Mouse (Mus musculus): Measurements from ENCODE around the gene Fam135a. TPM values are rescaled to one million over a fixed set of nuclear protein-coding genes. Genes with fewer than 3 reads are reported as not detected.

The Fam135a gene
- total RNA-seq, 1 experiment from 2014 or later = 7.1 TPM

GRCm38 (mm10) chr1:24074396-24074795 is 25.7 kb downstream of the Fam135a start:
- no peak for ATAC-seq (replicated peaks; ENCODE audit: insufficient number of reproducible peaks, low FRiP score, low TSS enrichment, poor library complexity, severe bottlenecking)

GRCm38 (mm10) chr1:24073386-24074248 is 26.5 kb downstream of the Fam135a start:
- ATAC-seq (replicated peaks; ENCODE audit: insufficient number of reproducible peaks, low FRiP score, low TSS enrichment, poor library complexity, severe bottlenecking) = no peak

GRCm38 (mm10) chr1:24068830-24069229 is 31.3 kb downstream of the Fam135a start:
- ATAC-seq (replicated peaks; ENCODE audit: insufficient number of reproducible peaks, low FRiP score, low TSS enrichment, poor library complexity, severe bottlenecking) = no peak

- no peak for ATAC-seq (replicated peaks; ENCODE audit: insufficient number of reproducible peaks, low FRiP score, low TSS enrichment, poor library complexity, severe bottlenecking)
Observed at GRCm38 (mm10) chr1:24066706-24067105, 33.4 kb downstream of the Fam135a start.

- ATAC-seq (replicated peaks; ENCODE audit: insufficient number of reproducible peaks, low FRiP score, low TSS enrichment, poor library complexity, severe bottlenecking) = no peak
Observed at GRCm38 (mm10) chr1:24055706-24056105, 44.4 kb downstream of the Fam135a start.

- ATAC-seq (replicated peaks; ENCODE audit: insufficient number of reproducible peaks, low FRiP score, low TSS enrichment, poor library complexity, severe bottlenecking) = no peak
Observed at GRCm38 (mm10) chr1:24046730-24047510, 53.2 kb downstream of the Fam135a start.

- ATAC-seq (replicated peaks; ENCODE audit: insufficient number of reproducible peaks, low FRiP score, low TSS enrichment, poor library complexity, severe bottlenecking) = no peak
Observed at GRCm38 (mm10) chr1:24045627-24046026, 54.5 kb downstream of the Fam135a start.

- ATAC-seq (replicated peaks; ENCODE audit: insufficient number of reproducible peaks, low FRiP score, low TSS enrichment, poor library complexity, severe bottlenecking) = no peak
Observed at GRCm38 (mm10) chr1:24043007-24043406, 57.1 kb downstream of the Fam135a start.

GRCm38 (mm10) chr1:24033759-24034423 is 66.2 kb downstream of the Fam135a start:
- no peak for ATAC-seq (replicated peaks; ENCODE audit: insufficient number of reproducible peaks, low FRiP score, low TSS enrichment, poor library complexity, severe bottlenecking)

GRCm38 (mm10) chr1:24010821-24011220 is 89.3 kb downstream of the Fam135a start:
- ATAC-seq (replicated peaks; ENCODE audit: insufficient number of reproducible peaks, low FRiP score, low TSS enrichment, poor library complexity, severe bottlenecking) = no peak

GRCm38 (mm10) chr1:24010016-24010415 is 90.1 kb downstream of the Fam135a start:
- no peak for ATAC-seq (replicated peaks; ENCODE audit: insufficient number of reproducible peaks, low FRiP score, low TSS enrichment, poor library complexity, severe bottlenecking)

- no peak for ATAC-seq (replicated peaks; ENCODE audit: insufficient number of reproducible peaks, low FRiP score, low TSS enrichment, poor library complexity, severe bottlenecking)
Observed at GRCm38 (mm10) chr1:24007621-24008020, 92.5 kb downstream of the Fam135a start.

GRCm38 (mm10) chr1:24005070-24005804 is 94.9 kb downstream of the Fam135a start, which contains the start of gene Sdhaf4:
TSS of gene Sdhaf4 (minus strand) at chr1:24005656.
- ATAC-seq (replicated peaks; ENCODE audit: insufficient number of reproducible peaks, low FRiP score, low TSS enrichment, poor library complexity, severe bottlenecking) = peak; percentile 82

GRCm38 (mm10) chr1:23999318-23999717 is 100.8 kb downstream of the Fam135a start:
- ATAC-seq (replicated peaks; ENCODE audit: insufficient number of reproducible peaks, low FRiP score, low TSS enrichment, poor library complexity, severe bottlenecking) = no peak

- no peak for ATAC-seq (replicated peaks; ENCODE audit: insufficient number of reproducible peaks, low FRiP score, low TSS enrichment, poor library complexity, severe bottlenecking)
Observed at GRCm38 (mm10) chr1:23998866-23999265, 101.3 kb downstream of the Fam135a start.

- ATAC-seq (replicated peaks; ENCODE audit: insufficient number of reproducible peaks, low FRiP score, low TSS enrichment, poor library complexity, severe bottlenecking) = no peak
Observed at GRCm38 (mm10) chr1:23998120-23998810, 101.9 kb downstream of the Fam135a start.

GRCm38 (mm10) chr1:23997493-23997892 is 102.6 kb downstream of the Fam135a start:
- ATAC-seq (replicated peaks; ENCODE audit: insufficient number of reproducible peaks, low FRiP score, low TSS enrichment, poor library complexity, severe bottlenecking) = no peak

GRCm38 (mm10) chr1:23995420-23995819 is 104.7 kb downstream of the Fam135a start:
- no peak for ATAC-seq (replicated peaks; ENCODE audit: insufficient number of reproducible peaks, low FRiP score, low TSS enrichment, poor library complexity, severe bottlenecking)
